Mouse (Mus musculus) kidney, adult 2 months (tissue): ENCODE measurements around the gene Cdc42. TPM values are rescaled to one million over a fixed set of nuclear protein-coding genes. Genes with fewer than 3 reads are reported as not detected.
A peak's percentile ranks its signal among the peaks of the same experiment; 100 is the strongest.

ENCODE experiments used
- DNase-seq: peaks from one replicate; pipeline ENCODE4 v3.0.0; 2021
- H3K27ac ChIP-seq: fragments of 200-500 bp; 2 replicates; pipeline ENCODE4 v1.5.1; 2012; ENCODE audit warnings: low read depth, low read length, control low read depth, inconsistent platforms; ENCODE audit not compliant: insufficient read depth
- H3K27me3 ChIP-seq: fragments of 200-500 bp; replicated peaks from 2 replicates; pipeline ENCODE4 v1.6.1; 2012; ENCODE audit warnings: mild to moderate bottlenecking, moderate library complexity, low read length, inconsistent platforms; ENCODE audit not compliant: control insufficient read depth, insufficient read depth
- H3K36me3 ChIP-seq: fragments of 200-500 bp; 2 replicates; pipeline ENCODE4 v1.6.1; 2012; ENCODE audit warnings: mild to moderate bottlenecking, moderate library complexity, low read length, inconsistent platforms; ENCODE audit not compliant: control insufficient read depth, insufficient read depth
- H3K4me1 ChIP-seq: fragments of 200-500 bp; 2 replicates; pipeline ENCODE4 v1.6.1; 2011; ENCODE audit warnings: low read length; ENCODE audit not compliant: control insufficient read depth, insufficient read depth
- H3K4me3 ChIP-seq: fragments of 200-500 bp; 2 replicates; pipeline ENCODE4 v1.5.1; 2011; ENCODE audit warnings: mild to moderate bottlenecking, low read depth, low read length, control low read depth; ENCODE audit not compliant: insufficient read depth
- CTCF ChIP-seq: fragments of 200-500 bp; conservative IDR thresholded peaks from 2 replicates; pipeline ENCODE4 v1.5.1; 2011; ENCODE audit warnings: low read depth, mild to moderate bottlenecking, control low read depth, low read length, moderate library complexity, mixed read lengths; ENCODE audit not compliant: insufficient read depth, insufficient read length
- POLR2A ChIP-seq: fragments of 200-500 bp; IDR thresholded peaks from one replicate; pipeline ENCODE4 v1.6.1; 2011; ENCODE audit warnings: low read depth, low read length, control low read depth
- WGBS: fragments of 180-500 bp; shearing (Covaris S2); methylation state at CpG from one replicate; pipeline ENCODE4 v1.1.7; 2018; 5-methylcytosine and 5-hydroxymethylcytosine counted together
- polyA plus RNA-seq: library from polyadenylated mRNA; depleted of rRNA; stranded (reverse); fragments of >200 nt; gene quantifications from 2 replicates; pipeline ENCODE4 v1.2.3, GENCODE M21; 2012

Gene Cdc42
- polyA plus RNA-seq, 1 experiment, result 116 TPM

- Histone ChIP-seq H3K27me3 (no peaks in the 10 kb centered on the region), H3K4me3 (no peak overlapping the region), H3K36me3 (no peaks in the 10 kb centered on the region), H3K4me1 (no peaks in the 10 kb centered on the region; the same call in 1 of the 2 replicates), H3K27ac (no peak overlapping the region)
- peak; percentile 30 for DNase-seq
- TF ChIP-seq POLR2A (no peak), CTCF (no peak)
- WGBS, result 29% methylated on average over 2 of the region's 2 CpGs
These were observed 44.0 kb downstream of the Cdc42 start for GRCm38 (mm10) chr4:137313511-137313910.

GRCm38 (mm10) chr4:137308377-137308776 lies 49.1 kb downstream of the Cdc42 start:
- H3K27me3 ChIP-seq, result no peaks in the 10 kb centered on the region
- 44% methylated on average over 5 of the region's 5 CpGs for WGBS
- no peaks in the 10 kb centered on the region for H3K4me1 ChIP-seq
- no peak overlapping the region for H3K27ac ChIP-seq
- H3K36me3 ChIP-seq, result no peaks in the 10 kb centered on the region
- H3K4me3 ChIP-seq, result no peak overlapping the region
- TF ChIP-seq CTCF, result peak; percentile 51
- no peak for TF ChIP-seq POLR2A
- DNase-seq, result peak; percentile 60

- H3K4me1 ChIP-seq, result no peaks in the 10 kb centered on the region
- no peak overlapping the region for H3K4me3 ChIP-seq
- peak; percentile 30 for DNase-seq
- 60% methylated on average over 19 of the region's 19 CpGs for WGBS
- no peaks in the 10 kb centered on the region for H3K36me3 ChIP-seq
- peak overlapping the region; percentile 17; the same call in 1 of the 2 replicates for H3K27ac ChIP-seq
- no peaks in the 10 kb centered on the region for H3K27me3 ChIP-seq
- TF ChIP-seq POLR2A (no peak), CTCF (no peak)
These were observed 50.4 kb downstream of the Cdc42 start for GRCm38 (mm10) chr4:137306991-137307706.

GRCm38 (mm10) chr4:137306577-137306888 lies 51.0 kb downstream of the Cdc42 start:
- WGBS, result 55% methylated on average over 8 of the region's 8 CpGs
- H3K27ac ChIP-seq, result no peak overlapping the region

GRCm38 (mm10) chr4:137305831-137306576 lies 51.5 kb downstream of the Cdc42 start:
- Histone ChIP-seq H3K4me3 (no peak overlapping the region), H3K27me3 (no peaks in the 10 kb centered on the region), H3K36me3 (no peaks in the 10 kb centered on the region), H3K27ac (no peak overlapping the region), H3K4me1 (no peaks in the 10 kb centered on the region)
- 69% methylated on average over 13 of the region's 13 CpGs for WGBS
- TF ChIP-seq CTCF (no peak), POLR2A (no peak)
- peak; percentile 29 for DNase-seq

More at GRCm38 (mm10) chr4:137306577-137306888, 51.0 kb downstream of the Cdc42 start:
- TF ChIP-seq POLR2A (no peak), CTCF (no peak)
- no peak overlapping the region for H3K4me3 ChIP-seq
- H3K4me1 ChIP-seq, result no peaks in the 10 kb centered on the region
- DNase-seq, result no peak
- no peaks in the 10 kb centered on the region for H3K27me3 ChIP-seq
- H3K36me3 ChIP-seq, result no peaks in the 10 kb centered on the region

- Histone ChIP-seq H3K4me1 (no peaks in the 10 kb centered on the region), H3K4me3 (no peak overlapping the region), H3K27me3 (no peaks in the 10 kb centered on the region), H3K27ac (no peak overlapping the region), H3K36me3 (no peaks in the 10 kb centered on the region)
- no peak for DNase-seq
- 87% methylated on average over 7 of the region's 7 CpGs for WGBS
- TF ChIP-seq CTCF (no peak), POLR2A (no peak)
These were observed 52.5 kb downstream of the Cdc42 start for GRCm38 (mm10) chr4:137305066-137305465.

GRCm38 (mm10) chr4:137304106-137304505 lies 53.4 kb downstream of the Cdc42 start:
- WGBS, result 93% methylated on average over 7 of the region's 7 CpGs
- Histone ChIP-seq H3K27ac (no peak overlapping the region), H3K27me3 (no peaks in the 10 kb centered on the region), H3K4me3 (no peak overlapping the region), H3K4me1 (no peaks in the 10 kb centered on the region), H3K36me3 (no peaks in the 10 kb centered on the region)
- TF ChIP-seq POLR2A (no peak), CTCF (no peak)
- DNase-seq, result no peak
